Mouse (Mus musculus): ENCODE results near the gene Ube2d1. TPM values are rescaled to one million over a fixed set of nuclear protein-coding genes. Genes with fewer than 3 reads are reported as not detected.
A peak's percentile ranks its signal among the peaks of the same experiment; 100 is the strongest.

Ube2d1 gene
- polyA plus RNA-seq, 1 experiment from 2014 or later = 86.9 TPM

GRCm38 (mm10) chr10:71234071-71234470 lies 51.0 kb downstream of the Ube2d1 start:
- peaks cover 3% of the 10 kb centered on the region for H3K4me1 ChIP-seq (ENCODE audit: control insufficient read depth, insufficient read depth, low read length)
- no peak for ATAC-seq (replicated peaks; ENCODE audit: insufficient number of reproducible peaks, low FRiP score, low TSS enrichment)
- no peaks in the 10 kb centered on the region for H3K9me3 ChIP-seq (replicated peaks; ENCODE audit: control insufficient read depth, low read length)
- WGBS (ENCODE audit: insufficient replicate concordance) = 94% methylated on average over 8 of the region's 8 CpGs
- no peak overlapping the region for H3K4me2 ChIP-seq
- H3K4me3 ChIP-seq (ENCODE audit: low read depth, low read length) = no peak overlapping the region
- H3K36me3 ChIP-seq (ENCODE audit: control insufficient read depth, insufficient read depth, low read length) = peaks cover 24% of the 10 kb centered on the region
- no peaks in the 10 kb centered on the region for H3K27me3 ChIP-seq (ENCODE audit: control insufficient read depth, insufficient read depth, low read length)
- H3K27ac ChIP-seq (ENCODE audit: low read depth, low read length) = no peak overlapping the region
- no peak overlapping the region for H3K9ac ChIP-seq (ENCODE audit: low read depth, low read length)

GRCm38 (mm10) chr10:71225894-71226293 lies 59.2 kb downstream of the Ube2d1 start:
- no peaks in the 10 kb centered on the region for H3K4me1 ChIP-seq (ENCODE audit: control insufficient read depth, insufficient read depth, low read length)
- H3K27ac ChIP-seq (ENCODE audit: low read depth, low read length) = no peak overlapping the region
- no peak for ATAC-seq (replicated peaks; ENCODE audit: insufficient number of reproducible peaks, low FRiP score, low TSS enrichment)
- peaks cover 37% of the 10 kb centered on the region for H3K36me3 ChIP-seq (ENCODE audit: control insufficient read depth, insufficient read depth, low read length)
- H3K4me2 ChIP-seq = no peak overlapping the region
- no peaks in the 10 kb centered on the region; the same call in 1 of the 2 replicates for H3K9me3 ChIP-seq (replicated peaks; ENCODE audit: control insufficient read depth, low read length)
- WGBS (ENCODE audit: insufficient replicate concordance) = 40% methylated on average over 7 of the region's 7 CpGs
- no peak overlapping the region for H3K9ac ChIP-seq (ENCODE audit: low read depth, low read length)
- no peak overlapping the region for H3K4me3 ChIP-seq (ENCODE audit: low read depth, low read length)
- H3K27me3 ChIP-seq (ENCODE audit: control insufficient read depth, insufficient read depth, low read length) = no peaks in the 10 kb centered on the region

- Histone ChIP-seq H3K36me3 (ENCODE audit: control insufficient read depth, insufficient read depth, low read length) (peaks cover 22% of the 10 kb centered on the region), H3K4me3 (ENCODE audit: low read depth, low read length) (no peak overlapping the region)
These were observed 62.0 kb downstream of the Ube2d1 start for GRCm38 (mm10) chr10:71223101-71223500.

GRCm38 (mm10) chr10:71222639-71223038 lies 62.4 kb downstream of the Ube2d1 start:
- H3K4me2 ChIP-seq = no peak overlapping the region
- no peaks in the 10 kb centered on the region for H3K27me3 ChIP-seq (ENCODE audit: control insufficient read depth, insufficient read depth, low read length)
- H3K27ac ChIP-seq (ENCODE audit: low read depth, low read length) = no peak overlapping the region
- no peak for ATAC-seq (replicated peaks; ENCODE audit: insufficient number of reproducible peaks, low FRiP score, low TSS enrichment)
- WGBS (ENCODE audit: insufficient replicate concordance) = 90% methylated on average over 2 of the region's 2 CpGs
- no peak overlapping the region for H3K4me3 ChIP-seq (ENCODE audit: low read depth, low read length)
- peaks cover 19% of the 10 kb centered on the region for H3K36me3 ChIP-seq (ENCODE audit: control insufficient read depth, insufficient read depth, low read length)
- H3K9ac ChIP-seq (ENCODE audit: low read depth, low read length) = no peak overlapping the region
- H3K4me1 ChIP-seq (ENCODE audit: control insufficient read depth, insufficient read depth, low read length) = no peaks in the 10 kb centered on the region
- no peaks in the 10 kb centered on the region; the same call in 1 of the 2 replicates for H3K9me3 ChIP-seq (replicated peaks; ENCODE audit: control insufficient read depth, low read length)

More at GRCm38 (mm10) chr10:71223101-71223500, 62.0 kb downstream of the Ube2d1 start:
- no peak overlapping the region for H3K4me2 ChIP-seq
- no peaks in the 10 kb centered on the region; the same call in 1 of the 2 replicates for H3K9me3 ChIP-seq (replicated peaks; ENCODE audit: control insufficient read depth, low read length)
- no peak for ATAC-seq (replicated peaks; ENCODE audit: insufficient number of reproducible peaks, low FRiP score, low TSS enrichment)
- H3K9ac ChIP-seq (ENCODE audit: low read depth, low read length) = no peak overlapping the region
- no peak overlapping the region for H3K27ac ChIP-seq (ENCODE audit: low read depth, low read length)
- H3K27me3 ChIP-seq (ENCODE audit: control insufficient read depth, insufficient read depth, low read length) = no peaks in the 10 kb centered on the region
- WGBS (ENCODE audit: insufficient replicate concordance) = 91% methylated on average over 5 of the region's 5 CpGs
- no peaks in the 10 kb centered on the region for H3K4me1 ChIP-seq (ENCODE audit: control insufficient read depth, insufficient read depth, low read length)

- Histone ChIP-seq H3K27ac (ENCODE audit: low read depth, low read length) (no peak overlapping the region), H3K4me3 (ENCODE audit: low read depth, low read length) (no peak overlapping the region), H3K27me3 (ENCODE audit: control insufficient read depth, insufficient read depth, low read length) (no peaks in the 10 kb centered on the region), H3K4me1 (ENCODE audit: control insufficient read depth, insufficient read depth, low read length) (no peaks in the 10 kb centered on the region), H3K9ac (ENCODE audit: low read depth, low read length) (no peak overlapping the region), H3K4me2 (peak overlapping the region; percentile 47), H3K36me3 (ENCODE audit: control insufficient read depth, insufficient read depth, low read length) (peaks cover 9% of the 10 kb centered on the region), H3K9me3 (replicated peaks; ENCODE audit: control insufficient read depth, low read length) (no peaks in the 10 kb centered on the region; the same call in 1 of the 2 replicates)
- ATAC-seq (replicated peaks; ENCODE audit: insufficient number of reproducible peaks, low FRiP score, low TSS enrichment) = peak; percentile 37; the same call in 1 of the 2 replicates
- 18% methylated on average over 8 of the region's 8 CpGs for WGBS (ENCODE audit: insufficient replicate concordance)
These were observed 66.7 kb downstream of the Ube2d1 start for GRCm38 (mm10) chr10:71218228-71218892.

- no peak overlapping the region for H3K27ac ChIP-seq (ENCODE audit: low read depth, low read length)
- H3K36me3 ChIP-seq (ENCODE audit: control insufficient read depth, insufficient read depth, low read length) = no peaks in the 10 kb centered on the region
- H3K4me2 ChIP-seq = no peak overlapping the region
- WGBS (ENCODE audit: insufficient replicate concordance) = 69% methylated on average over 9 of the region's 9 CpGs
- H3K4me3 ChIP-seq (ENCODE audit: low read depth, low read length) = no peak overlapping the region
- ATAC-seq (replicated peaks; ENCODE audit: insufficient number of reproducible peaks, low FRiP score, low TSS enrichment) = no peak
- no peaks in the 10 kb centered on the region for H3K4me1 ChIP-seq (ENCODE audit: control insufficient read depth, insufficient read depth, low read length)
- H3K9ac ChIP-seq (ENCODE audit: low read depth, low read length) = no peak overlapping the region
- H3K27me3 ChIP-seq (ENCODE audit: control insufficient read depth, insufficient read depth, low read length) = no peaks in the 10 kb centered on the region
- H3K9me3 ChIP-seq (replicated peaks; ENCODE audit: control insufficient read depth, low read length) = no peaks in the 10 kb centered on the region
These were observed 69.1 kb downstream of the Ube2d1 start for GRCm38 (mm10) chr10:71215996-71216395.

Other genes with a start within 250 kb of the Ube2d1 start
- 14.1 and 14.8 TPM in 2 replicates for gene Bicc1, start 125.6 kb downstream of the Ube2d1 start, polyA plus RNA-seq (2014; fragmentation: Nextera tagmentation; extraction: Ambion mirVana)
- 62.6 and 67.5 TPM in 2 replicates for gene Tfam, start 47.0 kb downstream of the Ube2d1 start, polyA plus RNA-seq (2014; fragmentation: Nextera tagmentation; extraction: Ambion mirVana)
- gene Cisd1, start 59.7 kb upstream of the Ube2d1 start, polyA plus RNA-seq (2014; fragmentation: Nextera tagmentation; extraction: Ambion mirVana) = 158 and 161 TPM in 2 replicates
- gene Ipmk, start 62.5 kb upstream of the Ube2d1 start, polyA plus RNA-seq (2014; fragmentation: Nextera tagmentation; extraction: Ambion mirVana) = 9.3 and 9.7 TPM in 2 replicates